Mouse (Mus musculus) E14TG2a.4 (cell line): ENCODE measurements around the gene Hyal3.

ENCODE experiments used
- CTCF ChIP-seq: conservative IDR thresholded peaks from 2 replicates; pipeline ENCODE4 v1.5.1; 2014; ENCODE audit warnings: low read length
- NANOG ChIP-seq: IDR thresholded peaks from 2 replicates; pipeline ENCODE4 v1.6.1; 2014; ENCODE audit warnings: borderline replicate concordance, low read length, mixed read lengths
- POU5F1 ChIP-seq: IDR thresholded peaks from 2 replicates; pipeline ENCODE4 v1.6.1; 2014; ENCODE audit warnings: low read length, borderline replicate concordance

- no peak for TF ChIP-seq CTCF
- no peak for TF ChIP-seq POU5F1
- no peak for TF ChIP-seq NANOG
Measured at GRCm38 (mm10) chr9:107543299-107543698, 37.3 kb upstream of the Hyal3 start.
